Mouse (Mus musculus) kidney, postnatal 14 days (tissue): ENCODE results near the gene Olfr293.

ENCODE experiments used
- DNase-seq: peaks from one replicate; pipeline ENCODE4 v3.0.0; 2022; ENCODE audit warnings: mixed read lengths

The Olfr293 gene

DNA sequence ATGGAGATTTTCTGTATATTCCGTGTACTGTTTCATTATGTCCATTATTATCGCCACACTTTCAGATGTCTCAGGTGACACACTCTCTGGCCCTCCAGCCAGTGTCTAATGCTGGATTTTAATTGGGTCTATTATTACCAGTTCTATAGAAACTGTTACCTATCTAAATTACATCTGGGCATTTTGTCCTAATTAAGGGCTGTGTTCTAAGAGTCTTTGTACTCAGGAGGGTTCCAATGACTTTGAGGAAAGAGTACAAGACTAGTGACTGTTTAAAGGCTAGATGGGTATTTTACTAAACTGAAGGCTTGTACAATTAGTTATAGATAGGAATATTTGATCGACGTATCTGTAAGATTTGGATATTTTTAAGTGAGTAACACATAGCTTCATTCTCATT lies at the start of gene Olfr293:
Gene Olfr293, plus strand, starts transcription at position 301 of the 400 bp plus-strand sequence.
- DNase-seq, result no peak

- DNase-seq, result no peak
These were observed 32.3 kb upstream of the Olfr293 start, which contains the start of gene Olfr294 for GRCm38 (mm10) chr7:86616543-86616942. Gene Olfr294 (minus strand): TSS chr7:86616643.

GRCm38 (mm10) chr7:86688030-86688429 lies 39.2 kb downstream of the Olfr293 start, which contains the start of gene Olfr292:
Gene Olfr292 (plus strand): TSS chr7:86688330.
- no peak for DNase-seq
